Mouse (Mus musculus): Measurements from ENCODE around the gene Tuba4a. TPM values are rescaled to one million over a fixed set of nuclear protein-coding genes. Genes with fewer than 3 reads are reported as not detected.

The Tuba4a gene
- total and polyA plus RNA-seq, 3 experiments: 180 to 294 (median 192) TPM

DNA sequence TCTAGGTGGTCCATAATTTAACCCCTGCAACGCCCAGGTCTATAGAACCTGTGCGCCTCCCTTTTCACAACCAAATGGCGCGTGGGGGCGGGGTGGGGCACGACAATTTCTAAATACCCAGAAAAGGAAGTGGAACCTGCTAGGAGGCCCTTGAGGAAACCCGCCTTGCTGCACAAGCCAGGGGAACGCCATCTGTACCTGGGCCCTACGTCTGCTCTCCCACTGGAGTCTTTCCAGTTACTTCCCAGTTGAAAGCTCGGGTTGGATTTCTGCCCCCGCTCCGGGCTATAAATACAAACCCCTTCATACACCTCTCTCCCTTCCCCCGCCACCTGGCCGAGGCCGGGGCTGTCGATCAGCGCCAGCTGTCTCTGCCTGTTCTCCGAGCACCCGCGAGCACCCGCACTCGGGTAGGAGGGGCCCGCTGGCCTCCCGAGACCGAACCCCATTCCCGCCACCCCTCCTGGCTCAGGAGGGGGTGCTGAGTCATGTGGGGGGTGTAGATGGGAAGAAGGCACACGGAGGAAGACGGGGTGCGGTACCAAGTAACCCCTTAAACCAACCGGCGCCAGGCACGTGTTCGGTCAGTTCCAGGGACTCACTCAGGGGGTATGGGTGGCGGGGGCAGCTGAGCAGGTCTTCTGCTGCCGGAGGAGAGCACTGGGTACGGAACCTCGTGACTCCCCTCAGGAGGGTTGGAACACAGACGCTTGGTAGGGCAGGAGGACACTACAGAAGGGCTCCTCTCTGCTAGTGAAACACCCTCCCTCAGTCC is 1.3 kb downstream of the Tuba4a start:
- in situ Hi-C loops (cut with MboI; ENCODE audit: low pct_ligation_motif_present, low pct_unique_long_range_greater_than_20kb, low sequenced_read_pairs): no loop called here
- H3K9me3 ChIP-seq (replicated peaks; ENCODE audit: low read length): peaks cover 2% of the 10 kb centered on the region
- H3K9ac ChIP-seq (ENCODE audit: insufficient read depth, low read depth): peak overlapping the region; percentile 88
- DNase-seq (ENCODE audit: extremely low read depth): peak; percentile 67
- H3K4me1 ChIP-seq (ENCODE audit: control insufficient read depth in 1 of 2, insufficient read depth in 2 of 2): peaks cover 26 to 65% of the 10 kb centered on the region in 2 experiments
- H3K4me2 ChIP-seq (ENCODE audit: insufficient read depth, low read depth, poor library complexity, severe bottlenecking): peak overlapping the region; percentile 86
- peaks cover 35% of the 10 kb centered on the region for H3K79me2 ChIP-seq (replicated peaks; ENCODE audit: control insufficient read depth, extremely low read depth, insufficient read depth, poor library complexity, severe bottlenecking)
- H3K27me3 ChIP-seq (replicated peaks): no peaks in the 10 kb centered on the region
- peaks cover 31 to 42% of the 10 kb centered on the region in 2 experiments for H3K36me3 ChIP-seq (replicated peaks in 1 of 2; ENCODE audit: control insufficient read depth in 1 of 2, insufficient read depth in 1 of 2, low read length in 1 of 2)
- peak overlapping the region; percentile 74 to 94 (median 88) for H3K4me3 ChIP-seq (replicated peaks in 1 of 3; ENCODE audit: low read depth in 2 of 3, low read length in 2 of 3, poor library complexity in 1 of 3)
- TF ChIP-seq NRF1 (IDR thresholded peaks at IDR 0.05; ENCODE audit: low read depth, low read length): no peak
- TF ChIP-seq MAZ (IDR thresholded peaks at IDR 0.05; ENCODE audit: low read depth, low read length): peak; percentile 51; the same call in 1 of the 2 replicates
- TF ChIP-seq TBP (conservative IDR thresholded peaks at IDR 0.05; ENCODE audit: low read depth, low read length): 0 out of 2 replicates have a peak, but pooled peaks have one; percentile 32
- peak; percentile 88 for TF ChIP-seq SIN3A (IDR thresholded peaks at IDR 0.05; ENCODE audit: low read length)
- peak; percentile 43; the same call in 1 of the 2 replicates for TF ChIP-seq ETS1 (conservative IDR thresholded peaks at IDR 0.05; ENCODE audit: low read depth, low read length)
- peak; percentile 79 for TF ChIP-seq CHD2 (IDR thresholded peaks at IDR 0.05; ENCODE audit: low read length)
- TF ChIP-seq MXI1 (IDR thresholded peaks at IDR 0.05; ENCODE audit: low read depth, low read length): peak; percentile 61; the same call in 1 of the 2 replicates
- peak; percentile 72 for TF ChIP-seq ELF1 (IDR thresholded peaks at IDR 0.05; ENCODE audit: low read depth, low read length)
- no peak for TF ChIP-seq MAFK (IDR thresholded peaks at IDR 0.05; ENCODE audit: insufficient replicate concordance, low read length)
- TF ChIP-seq BHLHE40 (IDR thresholded peaks at IDR 0.05; ENCODE audit: low read depth, low read length): peak; percentile 49; the same call in 1 of the 2 replicates
- no peak for TF ChIP-seq HCFC1 (IDR thresholded peaks at IDR 0.05; ENCODE audit: low read depth, low read length)
- TF ChIP-seq PAX5 (IDR thresholded peaks at IDR 0.05; ENCODE audit: low read length): no peak
- no peak for TF ChIP-seq NELFE (IDR thresholded peaks at IDR 0.05; ENCODE audit: low read depth, low read length)
- TF ChIP-seq RCOR1 (conservative IDR thresholded peaks at IDR 0.05; ENCODE audit: low read depth, low read length): peak; percentile 23; the same call in 1 of the 2 replicates
- peak; percentile 68 for TF ChIP-seq POLR2A (IDR thresholded peaks at IDR 0.05; ENCODE audit: low read depth, low read length)
- TF ChIP-seq EP300 (IDR thresholded peaks at IDR 0.05; ENCODE audit: low read length): peak; percentile 54
- TF ChIP-seq CTCF (conservative IDR thresholded peaks at IDR 0.05 in 1 of 2, IDR thresholded peaks at IDR 0.05 in 1 of 2; ENCODE audit: low read depth in 2 of 2, low read length in 2 of 2): no peak
- TF ChIP-seq MEF2A (IDR thresholded peaks at IDR 0.05; ENCODE audit: borderline replicate concordance, low read depth, low read length): peak; percentile 42; the same call in 1 of the 2 replicates
- TF ChIP-seq MAX (IDR thresholded peaks at IDR 0.05; ENCODE audit: low read length): peak; percentile 6; the same call in 1 of the 2 replicates
- no peak for TF ChIP-seq RAD21 (IDR thresholded peaks at IDR 0.05; ENCODE audit: low read depth, low read length)
- no peak for TF ChIP-seq CHD1 (IDR thresholded peaks at IDR 0.05; ENCODE audit: low read depth, low read length)
- TF ChIP-seq TCF12 (IDR thresholded peaks at IDR 0.05; ENCODE audit: low read depth, low read length): peak; percentile 17; the same call in 1 of the 2 replicates
- TF ChIP-seq MYC (IDR thresholded peaks at IDR 0.05; ENCODE audit: low read depth, low read length): 0 out of 2 replicates have a peak, but pooled peaks have one; percentile 50
- no peak for TF ChIP-seq ZC3H11A (IDR thresholded peaks at IDR 0.05; ENCODE audit: low read depth, low read length)
- TF ChIP-seq IRF4 (IDR thresholded peaks at IDR 0.05; ENCODE audit: low read depth, low read length): peak; percentile 79
- TF ChIP-seq ZKSCAN1 (IDR thresholded peaks at IDR 0.05; ENCODE audit: borderline replicate concordance, low read depth, low read length): no peak
- peak; percentile 40; the same call in 1 of the 2 replicates for TF ChIP-seq UBTF (IDR thresholded peaks at IDR 0.05; ENCODE audit: low read depth, low read length)
- dilution Hi-C loops (cut with MboI; ENCODE audit: extremely low pct_ligation_motif_present, extremely low pct_unique_long_range_greater_than_20kb, low sequenced_read_pairs): no loop called here
- H3K27ac ChIP-seq (ENCODE audit: insufficient read depth, low read depth): peak overlapping the region; percentile 81
